Mouse (Mus musculus) left cerebral cortex, postnatal 14 days (tissue): ENCODE data around the gene Tram2. TPM values are rescaled to one million over a fixed set of nuclear protein-coding genes. Genes with fewer than 3 reads are reported as not detected.

Experiments used
- DNase-seq, 2 experiments: peaks; one replicate each; pipeline ENCODE4 v3.0.0; 2021 to 2022; ENCODE audit warnings: low spot score in 2 of 2, mixed read lengths in 1 of 2
- intact Hi-C: fragments of 180-260 bp; cut with DNase I; formaldehyde crosslinking; loops from one replicate; pipeline ENCODE4 v1.15.1; 2025
- total RNA-seq, 2 experiments: library from RNA; stranded (reverse); gene quantifications; 2 replicates each; pipeline ENCODE4 v1.2.3; 2021

Tram2 gene
- total RNA-seq, 2 experiments from 2014 or later = 2.2 TPM

DNA sequence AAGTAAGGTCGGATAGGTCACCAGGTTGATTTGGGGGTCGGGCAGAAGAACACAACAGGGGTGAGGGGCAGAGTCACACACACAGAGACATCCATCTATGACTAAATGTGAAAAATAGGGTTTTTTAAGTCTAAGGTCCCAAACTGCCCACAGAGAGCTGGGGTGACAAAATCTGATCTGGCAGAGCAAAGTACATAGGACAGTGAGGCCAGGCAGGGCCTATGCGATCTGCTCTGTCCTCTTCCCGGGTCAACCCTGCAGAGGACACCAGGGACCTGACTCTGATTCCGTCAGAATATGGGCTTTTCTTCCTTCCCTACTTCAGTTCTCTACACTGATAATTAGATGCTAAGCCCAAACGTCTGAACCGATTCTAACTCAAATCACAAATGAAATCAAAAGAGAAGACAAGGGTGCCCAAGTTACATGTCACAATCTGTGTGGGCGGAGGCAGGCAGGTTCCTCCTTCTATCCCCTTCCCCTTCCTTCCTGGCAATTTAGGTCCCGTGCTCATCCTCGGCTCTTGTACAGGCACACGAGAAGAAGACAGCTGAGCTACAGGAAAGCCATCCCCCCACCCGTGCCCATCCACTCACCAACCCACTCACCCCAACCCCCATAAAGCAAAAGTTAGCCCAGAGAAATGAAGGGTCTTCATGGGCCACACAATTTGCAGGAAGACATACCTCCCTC, 9.1 kb downstream of the Tram2 start:
- intact Hi-C loops = no loop called here
- DNase-seq = no peak

DNA sequence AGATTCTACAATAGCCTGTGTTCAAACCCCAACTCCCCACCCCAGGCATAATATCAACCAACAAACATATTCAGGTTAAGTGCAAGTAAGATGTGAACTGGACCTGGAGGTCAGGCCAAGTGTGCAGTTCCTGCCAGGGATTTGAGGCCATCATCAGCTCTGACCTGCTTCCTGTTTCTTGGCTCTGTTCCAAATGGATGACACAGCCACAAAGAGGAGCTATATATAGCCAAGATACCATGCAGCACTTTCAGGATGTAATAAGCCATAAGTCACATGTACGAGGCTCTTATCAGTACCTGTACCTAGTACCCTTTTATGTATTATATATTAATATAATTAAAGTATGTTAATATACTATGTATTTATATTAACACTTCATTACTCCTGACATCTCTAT, 10.5 kb downstream of the Tram2 start:
- intact Hi-C loops = no loop called here
- no peak for DNase-seq

DNA sequence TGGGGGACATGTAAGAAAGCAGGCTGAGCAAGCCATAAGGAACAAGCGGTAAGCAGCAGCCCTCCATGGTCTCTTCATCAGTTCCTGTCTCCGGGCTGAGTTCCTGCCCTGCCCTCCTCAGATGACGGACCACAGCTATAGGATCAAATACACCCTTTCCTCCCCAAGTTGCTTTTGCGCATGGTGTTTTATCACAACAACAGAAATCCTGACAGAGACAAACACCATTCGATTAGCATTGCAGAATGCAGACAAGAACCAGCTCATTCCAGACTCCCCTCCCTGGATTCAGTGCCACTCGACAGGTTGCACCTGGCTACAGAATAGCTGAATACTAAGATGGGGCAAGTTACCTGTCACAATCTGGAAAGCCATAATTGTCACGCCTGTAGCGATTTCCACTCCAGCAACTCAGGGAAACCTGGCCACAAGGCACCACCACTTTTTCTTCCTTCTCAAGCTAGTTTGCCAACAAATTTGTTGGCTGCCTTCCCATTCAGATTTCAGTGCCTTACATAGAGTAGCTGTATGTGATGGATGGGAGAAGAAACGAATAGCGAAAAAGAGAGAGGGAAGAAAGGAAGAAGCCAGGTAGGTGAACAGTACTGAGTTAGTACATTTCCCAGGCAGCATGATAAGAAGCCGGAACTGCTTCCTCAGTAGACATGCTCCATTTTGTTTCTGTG, 11.3 kb downstream of the Tram2 start:
- DNase-seq = no peak
- intact Hi-C loops = no loop called here

DNA sequence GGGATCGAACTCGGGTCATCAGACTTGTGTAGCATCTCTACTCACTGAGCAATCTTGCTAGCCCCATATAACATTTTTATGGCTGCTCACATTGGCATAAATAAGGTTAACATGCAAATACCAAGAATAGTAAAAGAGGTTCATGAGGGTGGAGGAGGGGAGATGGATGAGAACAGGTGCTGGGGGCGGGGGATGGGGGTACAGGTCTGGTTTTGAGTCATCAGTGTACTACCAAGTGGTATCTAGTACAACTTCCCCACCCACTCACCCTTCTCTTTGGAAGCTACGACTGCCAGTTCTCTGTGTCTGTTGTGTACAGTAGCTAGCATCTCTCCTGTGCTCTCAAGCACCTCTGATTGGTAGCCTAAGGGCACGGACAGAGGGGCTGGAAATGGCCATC, 14.9 kb downstream of the Tram2 start:
- intact Hi-C loops = no loop called here
- no peak for DNase-seq

DNA sequence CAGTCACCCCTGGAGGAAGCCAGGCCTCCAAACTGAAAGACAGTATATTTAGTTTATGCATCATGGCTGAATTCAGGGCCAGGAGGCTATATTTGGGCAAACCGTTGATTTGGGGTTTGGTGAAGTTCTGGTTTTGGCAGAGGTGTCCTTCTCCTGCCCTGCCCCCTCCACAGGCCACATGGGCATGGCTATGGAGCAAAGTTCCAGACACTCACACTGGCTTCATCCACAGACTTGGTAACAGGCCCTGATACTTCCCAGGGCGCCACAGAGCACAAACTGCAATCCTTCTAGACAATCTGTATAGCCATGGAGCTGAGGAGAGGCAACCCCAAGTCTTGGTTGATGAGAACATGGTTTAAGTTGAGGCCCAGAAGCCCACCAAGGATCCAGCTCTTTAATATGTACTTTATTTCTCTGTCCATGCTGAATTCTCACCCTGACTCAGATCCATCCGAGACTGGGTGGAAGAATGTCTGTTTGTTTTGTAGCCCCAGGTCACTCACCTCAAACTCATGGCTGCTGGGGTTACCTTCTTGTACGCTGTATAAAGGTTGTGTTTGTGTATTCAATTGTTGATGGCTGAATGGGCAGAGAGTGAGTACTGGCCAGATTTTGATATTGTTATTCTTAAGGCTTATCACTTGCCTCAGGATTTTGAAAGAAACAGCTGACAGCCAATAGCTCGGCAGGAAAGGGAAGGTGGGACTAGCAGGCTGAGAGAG, 19.5 kb downstream of the Tram2 start:
- DNase-seq = no peak

DNA sequence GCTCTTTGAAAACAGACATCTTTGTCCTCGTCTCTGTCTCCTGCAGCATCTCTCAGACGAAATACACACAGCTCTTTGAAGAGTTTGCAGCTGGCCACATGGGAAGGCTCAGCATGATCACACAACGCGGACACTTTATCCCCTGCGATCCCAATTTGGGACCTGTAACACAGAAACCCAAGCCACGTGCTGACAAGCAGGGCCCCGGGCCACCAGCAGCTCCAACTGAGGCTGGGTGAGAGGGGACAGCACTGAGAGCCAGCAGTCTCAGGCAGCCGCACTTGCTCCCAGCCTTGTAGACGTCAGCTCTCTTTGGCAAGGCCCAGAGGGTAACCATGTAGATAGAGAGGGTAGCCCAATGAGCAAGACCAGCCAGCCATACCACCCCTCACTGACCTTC, 26.0 kb downstream of the Tram2 start:
- intact Hi-C loops = no loop called here
- peak; percentile 9 to 40 for DNase-seq

More for the DNA sequence above, 19.5 kb downstream of the Tram2 start:
- intact Hi-C loops = no loop called here

DNA sequence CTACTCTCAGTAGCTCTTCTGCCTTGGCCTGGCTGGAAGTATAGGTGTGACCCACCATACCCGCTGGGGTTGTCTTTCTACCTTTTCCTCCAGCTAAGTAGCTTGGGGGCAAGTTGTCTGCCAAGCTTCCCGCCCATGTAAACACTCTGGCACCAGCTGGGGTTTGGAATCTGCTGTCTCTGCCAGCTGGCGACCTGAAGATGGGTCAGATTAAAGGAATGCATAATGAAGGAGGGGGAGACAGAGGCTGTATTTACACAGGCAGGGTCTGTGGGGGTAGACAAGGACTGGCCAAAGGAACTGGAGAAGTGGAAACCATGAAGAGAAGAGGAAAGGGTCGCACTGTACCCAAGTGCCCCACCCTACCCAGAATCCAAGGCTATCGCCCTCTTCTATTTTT, 26.4 kb downstream of the Tram2 start:
- intact Hi-C loops = no loop called here
- DNase-seq = peak; percentile 23 to 34

DNA sequence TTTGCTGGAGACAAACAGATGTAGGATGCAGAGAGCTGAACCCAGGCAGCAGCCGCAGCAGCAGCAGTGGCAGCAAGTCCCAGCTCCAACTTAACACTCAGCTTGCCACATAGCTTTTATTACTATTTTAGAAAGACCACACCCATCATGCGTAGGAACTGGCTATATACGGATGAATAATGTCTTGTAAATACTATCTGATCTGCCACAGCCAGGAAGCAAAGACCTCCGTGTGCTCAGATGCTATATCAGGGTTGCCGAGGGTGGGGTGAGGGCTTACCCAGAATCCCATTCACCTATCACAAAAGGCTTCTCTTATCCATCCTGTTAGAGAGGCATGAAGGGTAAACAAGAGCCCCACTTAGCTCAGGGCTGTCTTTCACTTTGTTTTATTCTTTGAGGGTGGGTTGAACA, 26.9 kb downstream of the Tram2 start:
- intact Hi-C loops = no loop called here
- DNase-seq = no peak

DNA sequence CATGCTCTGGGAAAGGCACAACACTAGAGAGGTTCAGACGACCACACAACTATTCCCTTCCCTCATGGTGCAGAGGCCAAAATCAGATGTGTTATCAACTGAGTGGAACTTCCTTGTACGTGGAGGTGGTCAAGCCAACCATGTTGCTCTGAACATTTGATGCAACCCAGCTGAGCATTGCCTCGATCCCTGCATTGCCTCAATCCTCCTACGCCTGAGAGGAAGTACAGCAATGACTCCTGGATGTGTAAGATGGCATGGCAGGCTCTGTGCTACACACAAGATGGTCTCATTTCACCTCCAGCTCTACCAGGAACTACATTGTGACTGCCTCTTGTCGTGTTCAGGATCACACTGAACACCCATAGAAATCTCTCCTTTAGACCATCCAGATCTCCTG, 30.0 kb downstream of the Tram2 start:
- no peak for DNase-seq
- intact Hi-C loops = no loop called here

DNA sequence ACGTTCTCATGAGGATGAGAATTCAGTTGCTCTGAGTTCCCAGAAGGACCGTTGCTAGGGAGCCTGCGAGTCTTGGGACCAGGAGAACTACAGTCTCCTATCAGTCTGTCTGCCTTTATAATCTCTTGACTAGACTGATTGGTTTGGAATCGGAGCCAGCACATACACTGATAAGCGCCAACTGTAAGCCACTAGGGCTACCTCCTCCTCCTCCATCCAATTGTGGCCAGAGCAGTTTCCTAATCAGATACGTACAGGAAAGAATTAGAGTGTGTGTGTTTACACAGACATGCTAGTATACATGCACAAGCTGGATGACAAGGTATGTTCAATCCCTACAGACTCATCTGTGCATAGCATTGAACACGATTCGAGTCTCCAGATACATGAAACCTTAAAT, 30.6 kb downstream of the Tram2 start:
- intact Hi-C loops = no loop called here
- no peak for DNase-seq

DNA sequence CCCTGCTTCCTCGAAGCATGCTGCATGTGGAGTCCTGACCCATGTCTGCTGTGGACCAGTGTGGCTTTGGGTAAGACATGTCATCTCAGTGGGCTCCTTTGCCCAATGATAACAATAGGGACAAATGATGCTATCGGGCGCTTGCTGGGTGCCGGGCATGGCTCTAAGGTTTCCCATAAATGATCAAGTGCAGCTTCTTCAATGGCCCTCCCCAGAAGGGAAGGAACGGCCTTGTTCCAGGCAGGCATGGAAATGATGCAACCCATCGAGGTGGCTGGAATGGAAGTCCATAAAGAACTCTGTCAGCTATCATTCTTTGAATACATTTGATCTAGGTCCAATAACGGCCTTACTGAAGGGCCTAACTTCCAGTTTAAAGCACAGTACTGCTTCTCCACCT, 36.6 kb downstream of the Tram2 start:
- intact Hi-C loops = no loop called here
- DNase-seq = no peak

DNA sequence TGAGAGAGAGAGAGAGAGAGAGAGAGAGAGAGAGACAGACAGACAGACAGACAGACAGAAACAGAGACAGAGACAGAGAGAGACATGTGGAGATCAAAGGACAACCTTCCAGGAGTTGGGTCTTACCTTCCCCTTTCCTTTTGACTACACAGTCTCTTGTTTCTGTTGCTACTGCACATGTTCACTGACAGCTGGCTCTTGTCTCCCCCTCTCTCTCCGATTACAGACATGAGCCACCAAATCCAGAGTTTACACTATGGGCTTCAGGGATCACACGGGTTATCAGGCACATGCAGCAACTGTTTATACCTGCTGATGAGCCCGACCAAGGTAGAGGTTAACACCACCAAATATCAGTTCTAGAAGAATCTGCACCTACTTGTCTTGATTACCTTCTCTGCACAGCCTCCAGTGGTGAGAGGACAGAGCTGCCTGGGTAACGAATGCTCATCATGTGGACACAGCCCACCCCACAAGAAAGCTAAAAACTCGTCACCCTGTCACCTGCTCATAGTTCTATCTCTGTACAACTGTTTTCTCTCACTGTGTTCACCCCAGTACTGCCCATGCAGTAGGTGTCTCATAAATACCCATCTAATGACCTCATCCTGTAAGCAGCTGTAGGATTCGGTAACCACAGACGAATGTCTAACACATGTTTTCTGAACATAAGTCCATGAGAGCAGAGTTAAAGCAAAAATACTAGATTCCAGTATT, 38.3 kb downstream of the Tram2 start:
- DNase-seq = no peak
- intact Hi-C loops = no loop called here

DNA sequence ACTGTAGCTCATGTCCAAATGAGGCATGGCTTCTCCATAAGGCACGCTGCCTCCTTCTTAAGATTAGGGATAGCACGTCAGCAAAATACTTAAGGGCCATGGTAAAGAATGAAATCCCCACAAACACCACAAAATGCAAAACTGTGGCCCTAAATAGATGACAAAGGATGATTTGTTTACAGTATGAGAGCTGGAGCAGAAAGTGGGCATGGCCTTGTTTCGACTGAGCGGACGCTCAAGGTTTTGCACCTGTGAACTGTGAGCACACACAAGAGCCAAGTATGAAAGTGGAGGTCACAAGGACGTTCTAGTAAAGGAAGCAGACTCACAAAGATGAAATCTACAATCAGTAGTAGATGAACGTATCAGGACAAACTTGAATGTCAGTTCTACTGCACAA, 38.9 kb downstream of the Tram2 start:
- no peak for DNase-seq
- intact Hi-C loops = no loop called here

DNA sequence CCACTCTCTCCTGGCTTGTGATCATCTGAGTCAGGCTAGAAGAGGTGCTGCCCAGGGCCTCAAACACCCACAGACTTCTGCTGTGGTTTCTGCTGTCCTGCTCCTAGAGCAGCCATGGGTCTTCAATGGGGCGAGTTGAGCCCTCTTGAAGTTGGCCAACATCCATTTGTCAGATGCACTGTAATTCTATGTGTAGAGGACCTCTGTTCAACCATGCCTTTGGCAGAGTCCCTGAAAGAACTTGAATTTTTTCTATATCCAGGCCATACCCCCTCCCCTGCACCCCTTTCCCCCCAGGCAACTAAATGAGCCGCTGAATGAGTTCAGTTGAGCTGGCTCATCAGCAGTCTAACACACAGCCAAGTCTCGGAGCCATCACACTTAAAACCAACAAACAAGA, 39.5 kb downstream of the Tram2 start:
- DNase-seq = no peak
- intact Hi-C loops = no loop called here

DNA sequence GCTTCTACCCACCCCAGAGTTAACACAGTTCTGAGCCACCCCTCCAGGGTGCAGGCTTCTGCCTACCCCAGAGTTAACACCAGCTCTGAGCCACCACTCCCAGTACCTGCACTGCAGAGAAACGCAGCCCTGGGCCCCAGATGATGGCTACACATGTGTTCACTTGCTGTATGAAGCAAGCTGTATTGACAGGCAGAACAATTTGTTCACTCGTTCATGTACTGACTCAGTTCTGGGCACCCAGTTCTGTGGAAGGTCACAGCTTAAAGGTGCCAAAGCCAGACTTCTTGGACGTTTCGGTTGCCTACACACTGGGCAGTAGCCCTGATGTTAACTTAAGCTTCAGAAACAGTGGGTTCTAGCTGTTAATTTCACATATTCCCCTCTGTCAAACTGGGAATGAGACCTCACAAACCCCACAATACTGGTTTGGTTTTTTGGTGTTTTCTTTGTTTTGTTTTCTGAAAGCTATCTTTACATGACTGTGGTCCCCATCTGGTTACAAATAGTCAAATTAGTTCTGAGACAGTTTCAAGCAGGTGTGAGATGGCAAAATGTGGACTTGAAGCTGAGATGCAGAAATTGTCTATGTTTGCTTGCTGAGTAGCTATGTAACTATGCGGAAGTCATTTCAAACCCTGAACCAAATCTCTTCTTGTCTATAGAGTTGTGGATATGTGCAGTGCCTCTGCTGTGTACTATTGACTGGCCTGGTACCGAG, 41.0 kb downstream of the Tram2 start:
- DNase-seq = no peak
- intact Hi-C loops = no loop called here

DNA sequence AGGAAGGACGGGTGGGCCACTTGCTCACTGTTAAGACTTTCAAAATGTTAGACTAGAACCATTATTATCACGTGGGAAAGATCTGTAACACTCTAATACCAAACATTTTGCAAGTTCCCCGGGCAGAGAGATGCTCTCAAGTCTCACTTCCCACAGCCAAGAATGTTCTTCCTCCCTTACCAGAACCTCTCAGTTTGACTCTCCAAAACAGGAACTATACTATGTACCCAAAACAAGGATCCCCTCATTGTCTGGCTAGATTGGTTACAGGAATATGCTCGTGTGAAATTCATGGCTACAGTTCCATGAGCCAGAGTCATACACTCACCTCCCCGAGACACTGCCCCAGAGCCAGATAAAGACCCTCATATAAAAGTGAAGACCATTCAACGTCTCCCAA, 43.2 kb downstream of the Tram2 start:
- no peak for DNase-seq
- intact Hi-C loops = no loop called here

DNA sequence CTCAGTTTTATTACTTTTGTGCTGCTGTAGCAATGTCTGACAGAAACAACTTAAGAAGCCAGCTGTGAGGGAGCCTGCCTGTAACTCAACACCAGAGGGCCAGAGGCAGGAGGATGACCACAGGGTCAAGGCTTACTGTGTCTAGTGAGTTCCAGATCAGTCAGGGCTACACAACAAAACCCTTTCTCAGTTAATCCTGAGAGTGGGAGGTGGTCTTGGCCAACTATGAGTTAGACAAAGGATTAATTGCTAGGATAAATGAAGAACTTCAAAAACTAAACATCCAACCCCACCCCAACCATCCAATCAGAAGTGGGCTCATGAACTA, 45.3 kb downstream of the Tram2 start:
- intact Hi-C loops = no loop called here
- DNase-seq = no peak

DNA sequence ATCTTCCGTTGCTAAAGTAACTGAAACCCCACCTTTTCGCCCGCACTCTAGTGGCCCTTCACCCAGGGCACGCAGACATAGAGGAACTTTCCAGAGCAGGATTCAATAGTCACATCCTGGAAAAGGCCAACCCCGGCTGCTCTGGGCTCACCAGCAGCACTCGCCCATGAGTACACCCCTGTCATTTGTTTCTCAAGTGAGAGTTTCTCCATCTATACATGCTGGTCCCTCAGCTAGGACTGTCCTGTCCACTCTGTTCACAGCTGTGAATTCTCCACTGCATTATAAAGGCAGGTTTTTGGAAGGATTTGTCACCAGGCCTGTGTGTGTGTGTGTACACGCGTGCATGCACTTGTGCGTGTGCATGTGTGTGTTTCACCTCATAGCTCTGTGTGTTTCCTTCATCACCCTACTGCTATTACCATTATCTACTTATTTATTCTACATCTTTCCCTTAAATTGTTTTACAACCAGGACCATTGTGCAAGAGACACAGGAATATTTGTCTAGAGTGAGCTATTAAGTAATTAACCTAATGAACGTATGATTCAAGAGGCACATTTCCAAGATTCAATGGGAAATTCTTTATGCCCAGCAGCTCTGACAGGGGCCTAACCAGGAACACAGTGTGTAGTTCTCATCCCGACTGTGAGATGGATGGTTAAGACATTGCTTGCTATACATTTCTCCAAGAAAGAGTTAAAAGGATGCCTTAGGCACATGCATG, 45.8 kb downstream of the Tram2 start:
- intact Hi-C loops = no loop called here
- no peak for DNase-seq

DNA sequence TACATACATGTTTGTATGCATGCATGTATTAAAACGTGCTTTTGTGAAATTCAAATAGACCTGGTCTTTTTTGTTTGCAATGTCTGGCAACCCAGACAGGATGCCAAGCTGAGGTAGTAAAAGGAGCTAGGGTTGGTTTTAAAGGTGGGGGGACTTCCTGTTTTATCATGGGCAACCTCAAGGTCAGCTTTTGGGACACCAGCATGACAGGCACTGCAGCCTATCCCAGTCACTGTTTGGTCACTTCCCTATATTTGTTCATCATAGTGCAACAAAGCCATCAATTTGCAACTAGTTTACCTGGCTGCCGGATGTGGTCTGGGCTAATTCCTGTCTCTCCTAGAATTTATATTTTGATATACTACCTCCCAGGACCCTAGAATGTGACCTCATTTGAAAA, 47.4 kb downstream of the Tram2 start:
- DNase-seq = no peak
- intact Hi-C loops = no loop called here
